Mouse (Mus musculus): ENCODE results near the gene Igfbpl1.
A peak's percentile ranks its signal among the peaks of the same experiment; 100 is the strongest.

Gene Igfbpl1

DNA sequence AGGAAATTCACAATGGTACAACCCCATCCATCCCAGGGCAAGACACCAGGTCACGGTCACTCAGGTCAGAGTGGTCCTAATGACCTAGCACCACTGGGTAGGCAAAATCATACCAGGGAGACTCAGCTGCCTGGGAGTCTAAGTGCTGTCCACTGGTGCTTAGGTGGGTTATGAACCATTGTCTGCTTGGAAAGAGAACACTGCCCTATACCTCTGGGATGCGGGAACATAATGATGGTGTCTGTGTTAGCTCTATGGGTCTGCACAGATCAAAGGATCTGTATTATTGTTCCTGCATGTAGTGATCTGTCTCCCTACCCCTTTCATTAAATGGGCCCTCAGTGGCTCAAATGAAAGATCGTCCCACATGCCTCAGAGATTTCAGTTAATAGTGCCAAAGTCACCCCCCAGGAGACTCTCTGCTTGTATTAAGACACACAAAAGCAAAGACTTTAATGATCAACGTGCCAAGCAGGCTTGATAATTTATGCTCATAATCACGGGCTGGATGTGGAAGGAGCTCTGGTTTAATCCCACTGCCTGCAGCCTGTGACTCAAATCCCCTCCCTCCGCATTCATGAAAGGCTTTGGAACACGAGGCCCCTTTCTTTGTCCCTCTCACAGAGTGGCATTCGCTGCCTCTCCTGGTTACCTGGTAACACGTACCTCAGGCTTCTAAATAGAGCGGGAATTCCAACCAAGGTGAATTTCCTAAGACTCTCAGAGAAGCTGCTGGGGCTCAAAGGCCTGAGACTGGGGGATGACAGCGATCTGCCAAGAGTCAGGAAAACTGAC is 3.7 kb downstream of the Igfbpl1 start:
- DNase-seq (ENCODE audit: low spot score in 2 of 2): no peak

DNA sequence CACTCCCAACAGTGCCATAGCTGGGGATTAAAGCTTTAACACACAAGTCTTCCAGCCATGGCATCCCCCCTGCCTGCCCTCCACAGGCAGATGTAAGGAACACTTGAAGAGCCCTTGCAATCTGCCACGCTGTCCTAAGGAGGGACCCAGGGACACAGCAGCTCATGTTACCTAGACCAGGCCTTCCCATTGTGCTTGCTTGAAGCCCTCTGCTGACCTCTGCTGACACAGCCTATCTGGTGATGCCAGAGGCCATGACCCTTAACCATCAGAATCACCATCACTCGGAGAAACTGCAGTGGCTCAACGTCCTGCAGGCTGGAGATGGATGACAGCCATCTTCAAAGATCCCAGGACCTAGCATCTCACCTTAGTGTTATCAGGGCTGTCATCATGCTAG is 4.7 kb downstream of the Igfbpl1 start:
- DNase-seq (ENCODE audit: low spot score in 2 of 2): no peak

DNA sequence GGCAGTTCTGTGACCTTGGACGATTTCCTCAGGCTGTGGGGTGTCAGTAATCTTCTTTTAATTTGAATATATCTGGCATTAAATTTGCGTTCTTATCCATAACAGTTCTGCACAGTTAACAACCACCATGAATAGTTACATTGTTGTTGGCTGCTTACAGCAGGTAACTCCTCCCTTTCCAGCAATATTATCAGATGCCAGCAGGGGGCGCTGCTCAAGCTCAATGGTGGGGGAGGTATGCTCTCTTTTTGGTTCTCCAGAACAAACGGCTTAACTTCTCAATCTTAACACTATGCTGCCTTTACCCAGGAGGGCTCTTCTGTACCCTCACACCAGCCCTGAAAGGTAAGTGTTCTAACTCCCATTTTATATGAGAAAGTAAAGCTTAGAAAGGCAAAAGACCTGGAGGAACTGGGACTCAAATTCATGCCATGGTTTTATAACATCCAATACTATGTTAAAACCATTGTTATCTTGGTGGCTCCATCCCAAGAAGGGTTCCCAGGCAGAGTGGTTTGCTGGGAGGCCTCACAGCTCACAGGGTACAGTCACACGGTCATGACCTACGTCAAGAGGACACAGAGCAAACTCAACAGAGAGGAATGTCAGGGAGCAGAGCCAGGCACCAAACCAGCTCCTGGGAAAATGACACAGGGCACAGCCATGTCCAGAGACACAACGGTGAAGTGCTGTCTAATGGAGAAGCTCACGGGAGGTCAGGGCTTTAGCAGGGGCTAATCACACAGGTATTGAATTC is 6.5 kb downstream of the Igfbpl1 start:
- peak; percentile 59 to 72 for DNase-seq (ENCODE audit: low spot score in 2 of 2)

DNA sequence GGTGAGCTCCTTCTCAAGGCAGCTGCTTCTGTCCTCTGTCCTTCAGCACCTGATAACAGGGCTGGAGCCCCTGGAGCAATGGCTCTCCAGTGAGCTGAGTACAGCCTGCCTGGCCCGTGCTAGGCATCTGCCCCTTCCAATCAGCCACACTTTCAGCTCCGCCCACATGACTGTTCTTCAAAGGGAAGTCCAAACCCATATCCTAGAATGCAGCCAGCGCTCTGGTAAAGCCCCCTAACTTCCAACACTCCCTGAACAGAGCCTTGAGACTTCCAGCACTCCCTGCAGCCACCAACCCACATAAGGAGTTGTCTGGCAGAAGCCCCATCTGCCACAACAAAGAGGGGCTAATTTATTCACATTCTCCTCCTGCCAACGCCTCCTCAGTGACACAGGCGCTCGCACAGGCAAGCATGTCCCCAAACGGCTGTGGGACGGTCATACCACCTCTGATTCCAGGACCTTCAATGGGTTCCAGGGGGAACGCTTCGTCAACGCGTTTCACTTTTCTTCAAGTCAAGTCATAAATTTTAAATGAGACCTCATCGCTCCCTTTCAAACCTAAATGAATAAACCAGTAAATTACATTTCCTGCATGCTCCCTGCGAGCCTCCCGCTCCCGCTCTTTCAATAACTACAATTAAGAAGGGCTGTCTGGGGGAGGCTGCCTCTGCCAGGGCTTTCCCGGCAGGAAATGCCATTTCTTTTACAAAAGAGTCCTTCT is 7.4 kb downstream of the Igfbpl1 start:
- DNase-seq (ENCODE audit: low spot score in 2 of 2): peak; percentile 41 to 45

DNA sequence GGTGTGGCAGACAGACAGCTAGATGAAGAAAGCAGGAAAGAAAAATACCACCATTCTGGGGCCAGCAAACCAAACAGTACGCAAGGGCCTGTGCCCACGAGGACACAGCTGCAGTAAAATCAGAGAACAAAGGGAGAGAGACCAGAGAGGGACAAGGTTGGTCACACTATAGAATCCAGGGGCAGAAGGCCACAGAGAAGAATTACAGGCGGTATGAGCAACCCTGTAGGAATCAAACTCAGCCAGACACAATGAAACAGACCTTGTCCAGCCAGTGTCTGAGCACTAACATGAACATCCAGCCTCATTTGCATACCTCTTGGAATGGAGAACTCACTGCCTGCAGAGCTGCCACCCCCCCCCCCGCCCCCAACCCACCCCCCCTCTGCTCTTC is 7.9 kb downstream of the Igfbpl1 start:
- DNase-seq (ENCODE audit: low spot score in 2 of 2): no peak

DNA sequence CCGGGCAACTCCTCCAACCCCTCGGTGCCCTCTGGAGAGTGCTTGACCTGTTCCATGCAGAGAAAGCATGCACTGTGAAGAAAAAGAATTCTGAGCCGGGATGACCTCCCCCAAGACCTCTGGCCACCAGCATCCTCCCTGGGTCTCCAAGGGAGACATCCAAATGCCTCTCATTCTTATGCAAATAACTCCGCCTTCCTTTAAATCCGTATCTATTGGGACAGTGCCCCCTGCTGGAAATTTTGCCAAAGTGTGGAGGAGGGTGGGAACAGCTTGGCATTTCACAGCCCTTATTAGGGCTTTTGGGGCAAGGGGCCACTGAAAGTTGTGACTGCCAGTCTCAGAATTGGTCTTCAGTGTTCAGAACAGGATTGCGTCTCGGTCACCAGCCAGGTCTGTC is 11.2 kb downstream of the Igfbpl1 start:
- peak; percentile 46 to 65 for DNase-seq (ENCODE audit: low spot score in 2 of 2)

DNA sequence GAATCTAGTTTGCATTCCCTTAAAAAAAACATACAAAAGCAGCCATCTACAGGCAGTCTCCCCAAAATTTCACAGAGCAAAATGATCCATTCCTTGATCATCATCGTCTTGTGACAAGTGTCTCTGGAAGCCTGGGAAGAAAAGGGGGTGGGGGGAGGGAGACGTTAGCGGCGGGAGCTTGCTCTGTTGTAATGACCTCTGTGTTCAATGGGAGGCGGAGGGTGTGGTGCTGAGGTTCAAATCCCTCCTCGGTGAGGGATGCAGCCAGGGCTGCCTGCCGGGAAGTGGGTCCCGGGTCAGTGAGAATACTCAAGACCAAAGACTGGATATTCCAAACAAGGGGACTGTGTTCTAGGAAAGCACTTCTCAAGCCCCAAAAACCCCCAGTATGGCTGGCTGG is 15.5 kb downstream of the Igfbpl1 start:
- DNase-seq (ENCODE audit: low spot score in 2 of 2): no peak

DNA sequence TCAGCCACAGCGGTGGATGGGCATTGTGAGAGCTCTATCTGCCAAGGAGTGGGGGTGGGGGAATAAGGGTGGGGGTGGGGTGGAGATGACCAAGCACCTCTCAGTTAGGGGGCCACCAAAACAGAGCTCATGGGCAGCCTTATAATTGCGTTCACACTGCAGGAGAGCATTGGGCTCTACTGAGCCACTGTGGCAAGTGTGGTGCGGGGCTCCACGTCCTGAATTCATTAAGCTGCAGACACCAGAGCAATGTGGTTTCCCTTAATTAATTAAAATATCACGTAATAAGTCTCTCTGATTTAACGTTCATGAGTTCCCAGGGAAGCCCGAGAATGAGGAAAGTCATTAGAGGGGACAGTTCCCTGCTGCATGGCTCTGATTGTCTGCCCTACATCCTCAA is 18.7 kb downstream of the Igfbpl1 start:
- no peak for DNase-seq (ENCODE audit: low spot score in 2 of 2)

DNA sequence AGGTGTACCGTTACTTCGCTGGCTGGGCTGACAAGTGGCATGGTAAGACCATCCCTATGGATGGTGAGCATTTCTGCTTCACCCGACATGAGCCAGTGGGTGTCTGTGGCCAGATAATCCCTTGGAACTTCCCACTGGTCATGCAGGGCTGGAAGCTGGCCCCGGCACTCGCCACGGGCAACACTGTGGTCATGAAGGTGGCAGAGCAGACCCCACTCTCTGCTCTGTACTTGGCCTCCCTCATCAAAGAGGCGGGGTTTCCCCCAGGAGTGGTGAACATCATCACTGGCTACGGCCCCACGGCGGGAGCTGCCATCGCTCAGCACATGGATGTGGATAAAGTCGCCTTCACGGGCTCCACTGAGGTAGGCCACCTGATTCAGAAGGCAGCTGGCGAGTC is 23.8 kb downstream of the Igfbpl1 start:
- DNase-seq (ENCODE audit: low spot score in 2 of 2): no peak

DNA sequence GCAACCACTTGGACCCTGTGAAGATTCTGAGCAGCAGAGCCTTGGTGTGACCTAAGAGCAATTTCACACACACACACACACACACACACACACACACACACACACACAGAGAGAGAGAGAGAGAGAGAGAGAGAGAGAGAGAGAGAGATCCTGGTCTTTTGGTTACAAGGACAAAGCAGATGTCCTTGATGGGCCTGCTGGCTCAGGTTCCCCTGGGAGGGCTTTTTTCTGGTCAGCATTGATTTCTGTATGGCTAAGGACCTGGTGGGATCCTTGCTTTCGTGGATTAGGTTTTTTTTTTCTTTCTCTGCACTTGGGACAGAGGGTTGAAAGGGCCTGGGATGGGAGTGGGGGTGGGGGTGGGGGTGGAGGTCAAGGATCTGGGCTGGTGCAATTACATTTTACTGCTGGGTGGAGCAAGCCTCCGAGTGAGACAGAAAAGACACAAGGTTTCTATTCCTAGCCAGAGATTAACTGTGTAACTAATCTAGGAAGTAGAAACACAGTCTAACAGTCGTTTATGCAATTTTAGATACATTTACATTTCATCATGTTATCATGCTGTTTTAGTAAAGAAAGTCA is 26.7 kb downstream of the Igfbpl1 start:
- no peak for DNase-seq (ENCODE audit: low spot score in 2 of 2)

DNA sequence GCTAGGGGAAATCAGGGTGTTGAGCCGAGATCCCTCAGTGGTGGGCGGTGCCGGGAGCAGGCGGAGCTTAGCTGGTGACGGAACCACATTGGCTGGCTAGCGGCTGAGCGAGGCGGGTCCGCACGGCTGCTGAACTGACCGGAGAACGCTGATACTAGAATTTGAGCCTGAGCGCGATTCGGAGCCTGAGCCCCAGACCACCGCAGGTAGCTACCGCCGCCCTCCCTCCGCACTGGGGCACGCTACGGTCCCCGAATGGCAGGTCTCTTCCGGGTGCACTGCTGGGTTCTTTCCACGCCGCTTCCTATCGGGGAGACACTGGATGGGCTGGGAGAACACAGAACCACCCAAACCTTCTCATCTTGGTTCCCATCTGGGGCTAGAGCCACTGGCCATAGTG is 27.8 kb downstream of the Igfbpl1 start, which contains the start of gene Aldh1b1:
Aldh1b1 (plus strand) TSS at position 59 of the 400 bp plus-strand sequence.
- peak; percentile 69 for DNase-seq (ENCODE audit: low spot score in 2 of 2)

DNA sequence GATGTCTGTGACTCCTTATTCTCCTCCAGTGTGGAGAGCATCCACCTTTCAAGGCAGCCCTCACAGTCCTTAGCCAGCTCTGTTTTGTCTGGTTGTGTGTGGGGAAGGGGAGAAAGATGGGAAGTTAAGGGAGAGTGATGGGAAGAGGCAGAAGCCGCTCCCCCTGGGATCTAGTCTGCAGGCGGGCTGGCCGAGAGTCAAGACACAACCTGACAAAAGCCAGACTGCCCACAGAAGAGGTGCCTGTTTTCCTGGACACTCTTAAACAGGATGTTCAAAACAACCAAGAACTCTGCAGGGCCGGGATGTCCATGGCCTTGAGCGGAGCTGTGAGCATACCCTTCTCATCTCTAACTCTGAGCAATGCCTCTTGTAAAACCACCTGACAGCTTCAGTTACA is 30.0 kb downstream of the Igfbpl1 start:
- no peak for DNase-seq (ENCODE audit: low spot score in 2 of 2)

DNA sequence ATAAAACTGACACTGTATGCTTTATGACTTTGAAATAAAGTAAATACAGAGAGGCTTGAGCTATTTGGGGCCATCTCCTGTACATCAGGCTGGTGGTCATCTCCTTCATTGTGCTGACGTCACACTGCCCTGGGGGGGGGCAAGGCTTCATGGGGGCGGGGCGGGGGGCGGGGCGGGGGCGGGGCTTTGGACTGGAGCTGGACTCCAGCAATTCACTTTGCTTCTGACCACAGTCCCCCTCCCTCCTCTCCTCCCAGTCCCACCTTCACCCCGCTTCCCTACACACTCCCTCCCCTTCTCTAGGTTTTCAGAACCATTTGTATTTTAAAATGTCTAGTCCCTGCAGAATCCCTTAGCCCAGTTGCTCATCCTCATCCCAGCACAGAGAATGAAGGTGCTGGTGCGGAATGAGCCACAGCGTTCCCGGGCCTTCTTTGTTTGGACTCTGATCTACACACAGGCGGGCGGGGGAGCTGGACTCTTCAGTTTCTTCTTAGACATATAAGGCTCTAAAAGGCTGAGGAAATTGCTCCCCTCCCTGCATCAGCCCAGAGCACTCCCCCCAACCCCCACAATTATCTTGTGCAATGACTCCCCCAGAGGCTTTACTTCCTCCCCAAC is 31.4 kb downstream of the Igfbpl1 start:
- DNase-seq (ENCODE audit: low spot score in 2 of 2): no peak

DNA sequence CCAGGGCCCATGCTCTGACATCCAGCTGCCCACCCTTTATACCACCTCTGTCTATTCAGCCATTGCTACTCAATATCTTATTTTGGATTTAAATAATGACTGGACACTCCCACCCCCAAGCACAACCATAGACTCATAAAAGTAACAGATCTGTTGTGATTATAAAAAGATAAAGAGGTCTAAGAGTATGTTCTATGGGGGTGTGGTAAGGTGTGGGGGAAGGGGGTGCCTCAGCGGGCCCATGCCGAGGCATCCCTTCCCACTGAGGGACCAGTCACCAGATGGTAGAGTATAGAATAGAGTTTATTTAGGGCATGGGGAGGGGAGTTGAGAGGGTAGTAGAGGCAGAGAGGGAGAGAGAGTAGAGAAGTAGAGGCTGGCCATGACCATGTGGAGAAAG is 36.7 kb downstream of the Igfbpl1 start:
- DNase-seq (ENCODE audit: low spot score in 2 of 2): no peak

DNA sequence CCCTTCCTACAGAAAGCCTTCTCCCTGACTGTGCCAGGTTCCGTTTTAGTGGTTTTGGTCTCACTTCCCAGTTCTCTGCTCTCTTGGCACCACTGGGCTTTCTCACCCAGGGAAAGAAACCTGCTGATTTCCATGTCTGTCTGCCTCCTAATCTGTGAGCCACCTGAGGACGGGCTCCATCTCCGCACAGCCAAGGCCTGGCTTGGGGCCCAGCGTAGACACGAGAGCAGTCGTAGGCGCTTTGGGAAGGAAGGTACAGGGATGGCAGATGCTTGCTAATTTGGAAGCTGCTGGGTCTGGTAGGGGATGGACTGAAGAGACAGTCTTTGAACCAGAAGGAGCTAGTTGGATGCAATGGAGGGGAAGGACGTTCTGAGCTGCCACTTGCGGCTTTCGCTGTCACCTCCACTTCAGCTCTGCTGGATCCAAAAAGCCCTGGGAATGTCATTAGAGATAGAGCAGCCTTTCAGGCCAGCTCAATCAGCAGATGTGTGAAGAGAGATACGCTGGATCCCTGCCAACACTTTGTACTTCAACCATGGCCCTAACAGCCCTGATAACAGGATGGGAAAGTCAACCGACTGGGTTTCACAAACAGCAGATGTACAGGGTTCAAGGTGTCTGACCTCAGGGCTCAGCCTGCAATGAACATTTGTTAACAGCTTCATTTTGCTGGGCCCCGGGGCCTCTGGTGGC is 37.3 kb downstream of the Igfbpl1 start:
- peak; percentile 43 to 57 for DNase-seq (ENCODE audit: low spot score in 2 of 2)

DNA sequence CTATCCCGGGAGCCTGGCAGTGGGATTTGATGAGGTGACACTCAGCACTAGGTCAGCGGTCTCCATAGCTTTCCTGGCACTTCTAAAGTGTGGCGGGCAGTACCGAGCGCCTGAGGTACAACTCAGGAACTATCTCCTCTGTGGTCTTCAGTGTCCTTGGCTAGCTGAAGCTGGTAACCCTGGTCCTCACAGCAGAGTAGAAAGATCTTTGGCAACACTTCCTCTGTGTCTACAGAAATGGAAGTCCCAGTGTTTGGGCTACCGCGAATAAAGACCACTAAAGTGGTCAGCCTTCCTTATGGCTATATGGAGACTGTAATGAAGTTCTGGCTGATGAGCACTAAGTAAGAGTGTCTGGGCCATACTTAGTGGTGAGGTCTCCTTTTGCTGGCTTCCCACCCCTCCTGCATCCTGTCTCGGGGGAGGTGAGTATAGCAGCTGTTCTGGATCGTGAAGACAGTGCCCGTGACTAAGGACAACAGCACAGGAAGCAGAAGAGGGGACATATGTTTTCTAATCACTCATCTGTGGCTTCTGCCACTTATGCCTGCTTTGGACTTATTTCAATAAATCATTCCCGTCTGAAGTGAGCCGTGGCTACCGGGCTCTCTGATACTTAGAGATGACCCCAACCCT is 38.2 kb downstream of the Igfbpl1 start:
- DNase-seq (ENCODE audit: low spot score in 2 of 2): no peak

DNA sequence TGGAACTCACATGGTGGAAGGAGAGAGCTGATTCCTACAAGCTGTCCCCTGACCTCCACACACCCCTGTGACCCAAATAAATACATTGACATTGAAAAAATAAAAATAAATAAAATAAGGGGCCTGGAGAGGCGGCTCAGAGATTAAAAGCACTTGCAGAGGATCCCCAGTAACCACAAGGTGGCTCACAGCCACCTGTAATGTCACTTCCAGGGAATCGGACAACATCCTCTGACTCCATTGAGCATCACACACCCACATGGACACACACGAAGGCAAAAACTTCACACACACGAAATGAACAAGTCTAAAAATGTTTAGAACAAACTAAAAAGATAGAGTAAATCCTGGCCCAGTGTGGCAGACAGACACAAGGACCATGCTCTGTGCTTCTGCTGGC is 40.0 kb downstream of the Igfbpl1 start:
- no peak for DNase-seq (ENCODE audit: low spot score in 2 of 2)

DNA sequence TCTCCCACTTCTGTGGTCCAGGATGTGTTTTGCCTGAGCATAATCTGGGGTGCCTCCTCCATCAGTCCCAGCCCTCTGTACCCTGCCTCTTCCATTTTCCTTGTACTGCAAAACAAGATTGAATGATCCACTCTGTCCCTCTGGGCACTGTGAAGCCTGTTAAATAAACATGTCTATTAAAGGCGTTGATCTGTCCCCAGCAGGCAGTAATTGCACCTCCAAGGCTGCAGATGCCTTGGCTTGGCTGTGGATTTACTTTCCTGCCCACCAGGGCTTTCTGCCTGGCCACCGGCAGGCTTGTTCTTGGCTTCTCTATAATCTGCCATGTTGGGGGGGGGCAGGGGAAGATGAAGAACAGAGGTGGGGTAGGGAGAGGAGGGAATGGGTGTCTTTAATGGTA is 40.8 kb downstream of the Igfbpl1 start:
- DNase-seq (ENCODE audit: low spot score in 2 of 2): no peak

DNA sequence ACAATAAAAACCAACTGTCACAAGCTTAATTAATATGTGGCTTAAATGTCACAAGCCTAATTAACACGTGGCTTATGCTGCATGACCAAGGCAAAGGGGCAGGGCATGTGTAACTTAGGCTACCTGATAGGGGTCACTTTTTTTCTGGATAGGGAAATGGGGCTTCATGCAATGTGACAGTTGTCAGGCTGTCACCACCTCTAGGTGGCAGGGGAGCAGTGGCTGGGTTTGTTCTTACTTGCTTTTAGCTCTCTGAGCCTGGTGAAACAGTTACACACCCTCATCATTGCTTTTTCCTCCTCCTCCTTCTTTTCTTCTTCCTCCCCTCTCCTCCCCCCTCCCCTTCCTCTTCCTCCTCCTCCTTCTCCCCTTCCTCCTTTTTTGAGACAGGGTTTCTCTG is 43.1 kb downstream of the Igfbpl1 start:
- no peak for DNase-seq (ENCODE audit: low spot score in 2 of 2)

DNA sequence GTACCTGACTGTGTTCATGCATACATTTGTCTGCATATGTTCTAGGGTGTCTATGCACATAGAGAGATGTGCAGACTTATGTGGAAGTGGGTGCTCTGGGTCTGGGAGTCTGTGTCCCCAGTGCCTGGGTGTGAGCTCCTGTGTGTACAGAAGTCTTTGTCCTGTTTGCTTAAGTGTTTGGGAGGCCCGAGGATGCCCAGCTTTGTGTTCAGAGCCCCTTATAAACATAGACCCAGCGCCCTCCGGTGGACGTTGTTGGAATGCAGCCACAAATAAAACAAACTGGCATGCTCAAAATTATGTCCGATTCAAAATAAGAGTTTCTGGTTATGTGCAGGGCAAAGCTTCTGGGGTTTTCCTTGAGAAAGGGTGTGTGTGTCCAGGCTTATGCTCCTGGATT is 55.1 kb downstream of the Igfbpl1 start:
- DNase-seq (ENCODE audit: low spot score in 2 of 2): peak; percentile 65 to 66

DNA sequence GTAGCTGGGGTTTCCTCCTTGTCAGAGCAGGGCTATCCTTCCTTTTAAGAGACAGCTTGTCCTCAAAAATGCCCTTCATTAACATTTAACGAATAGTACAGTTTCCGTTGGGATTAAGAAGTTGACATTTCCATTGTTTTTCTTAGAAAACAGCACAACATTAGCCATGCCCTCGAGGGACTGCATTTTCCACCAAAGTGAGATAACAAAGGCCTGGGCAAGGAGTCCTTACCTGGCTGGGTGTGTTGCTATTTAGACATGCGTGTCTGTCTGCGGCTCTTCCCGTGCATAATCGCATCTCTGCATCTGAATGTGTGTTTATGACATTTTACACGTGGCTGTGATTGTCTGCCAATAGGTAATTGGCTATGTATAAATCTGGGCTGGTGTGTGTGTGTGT is 55.5 kb downstream of the Igfbpl1 start:
- no peak for DNase-seq (ENCODE audit: low spot score in 2 of 2)
